Mouse (Mus musculus) thymus, adult 2 months (tissue): ENCODE measurements around the gene Stat3. TPM values are rescaled to one million over a fixed set of nuclear protein-coding genes. Genes with fewer than 3 reads are reported as not detected.
A peak's percentile ranks its signal among the peaks of the same experiment; 100 is the strongest.

Source experiments
- DNase-seq: peaks from one replicate; pipeline ENCODE4 v3.0.0; 2021
- H3K27ac ChIP-seq: fragments of 200-500 bp; 2 replicates; pipeline ENCODE4 v1.5.1; 2012; ENCODE audit warnings: low read length, control low read depth; ENCODE audit not compliant: control insufficient read depth, insufficient read depth
- H3K27me3 ChIP-seq: fragments of 200-500 bp; 2 replicates; pipeline ENCODE4 v1.6.1; 2012; ENCODE audit warnings: mild to moderate bottlenecking, low read length, moderate library complexity, mixed read lengths; ENCODE audit not compliant: control insufficient read depth, insufficient read depth
- H3K36me3 ChIP-seq: fragments of 200-500 bp; 2 replicates; pipeline ENCODE4 v1.6.1; 2012; ENCODE audit warnings: mild to moderate bottlenecking, low read length, moderate library complexity; ENCODE audit not compliant: control insufficient read depth, insufficient read depth
- H3K4me1 ChIP-seq: fragments of 200-500 bp; replicated peaks from 2 replicates; pipeline ENCODE4 v1.6.1; 2012; ENCODE audit warnings: low read length; ENCODE audit not compliant: control insufficient read depth, insufficient read depth
- H3K4me3 ChIP-seq: fragments of 200-500 bp; 2 replicates; pipeline ENCODE4 v1.5.1; 2012; ENCODE audit warnings: mild to moderate bottlenecking, low read length, control low read depth, moderate library complexity; ENCODE audit not compliant: control insufficient read depth, insufficient read depth
- CTCF ChIP-seq: fragments of 200-500 bp; IDR thresholded peaks from 2 replicates; pipeline ENCODE4 v1.5.1; 2012; ENCODE audit warnings: mild to moderate bottlenecking, control low read depth, low read length, moderate library complexity, borderline replicate concordance; ENCODE audit not compliant: control insufficient read depth, poor library complexity, insufficient read depth; ENCODE audit errors: extremely low read depth
- POLR2A ChIP-seq: fragments of 200-500 bp; IDR thresholded peaks from 2 replicates; pipeline ENCODE4 v1.6.1; 2012; ENCODE audit warnings: mild to moderate bottlenecking, low read length, control low read depth, moderate library complexity; ENCODE audit not compliant: control insufficient read depth, poor library complexity, insufficient read depth; ENCODE audit errors: extremely low read depth
- WGBS: fragments of 180-500 bp; shearing (Covaris S2); methylation state at CpG from one replicate; pipeline ENCODE4 v1.1.7; 2018; 5-methylcytosine and 5-hydroxymethylcytosine counted together
- polyA plus RNA-seq: library from polyadenylated mRNA; depleted of rRNA; stranded (reverse); fragments of >200 nt; gene quantifications from 2 replicates; pipeline ENCODE4 v1.2.3, GENCODE M21; 2012; rRNA removed

The Stat3 gene
- polyA plus RNA-seq: 140 and 147 TPM in 2 replicates

DNA sequence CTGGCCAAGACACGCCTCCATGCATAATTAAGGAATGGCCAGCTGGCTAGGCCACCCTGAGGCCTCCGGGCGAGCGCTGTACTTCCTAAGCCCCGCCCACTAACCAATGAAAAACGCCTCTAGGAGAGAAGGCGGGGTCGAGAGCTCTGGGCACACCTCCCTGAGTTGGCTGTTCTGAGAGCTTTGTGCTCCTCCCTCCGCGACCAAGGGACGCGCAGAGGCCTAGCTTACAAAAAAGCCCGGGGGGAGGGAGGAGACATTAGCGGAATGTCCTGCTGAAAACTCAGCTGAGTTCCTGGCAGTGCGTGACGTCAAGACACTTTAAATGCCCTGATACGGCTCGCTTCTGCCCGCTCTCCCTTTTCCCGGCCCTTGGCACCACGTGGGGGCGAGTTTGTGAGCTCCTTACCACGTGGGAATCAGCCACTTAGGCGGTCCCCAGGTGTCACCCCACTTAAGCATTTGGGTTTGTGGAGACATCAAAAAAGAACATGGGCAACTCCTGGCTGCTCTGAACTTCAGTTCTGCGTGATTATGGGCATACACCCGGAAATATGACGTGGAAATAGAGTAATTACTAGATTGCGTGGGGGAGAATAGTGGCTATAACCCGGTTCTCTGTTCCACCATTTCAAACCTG, at the start of gene Stat3:
TSS of gene Stat3 (minus strand) at position 29 of the 640 bp plus-strand sequence.
- peak; percentile 100 for DNase-seq
- H3K27ac ChIP-seq: peak within 1 kb of the TSS; percentile 51
- H3K4me3 ChIP-seq: peak within 1 kb of the TSS; percentile 78
- WGBS: under 1% methylated on average over 29 of the region's 29 CpGs
- H3K27me3 ChIP-seq: no peaks in the 10 kb centered on the region
- TF ChIP-seq POLR2A: 0 out of 2 replicates have a peak, but pooled peaks have one; percentile 55
- peak; percentile 57; the same call in 1 of the 2 replicates for TF ChIP-seq CTCF
- no peaks in the 10 kb centered on the region for H3K36me3 ChIP-seq
- peaks cover 22% of the 10 kb centered on the region for H3K4me1 ChIP-seq

DNA sequence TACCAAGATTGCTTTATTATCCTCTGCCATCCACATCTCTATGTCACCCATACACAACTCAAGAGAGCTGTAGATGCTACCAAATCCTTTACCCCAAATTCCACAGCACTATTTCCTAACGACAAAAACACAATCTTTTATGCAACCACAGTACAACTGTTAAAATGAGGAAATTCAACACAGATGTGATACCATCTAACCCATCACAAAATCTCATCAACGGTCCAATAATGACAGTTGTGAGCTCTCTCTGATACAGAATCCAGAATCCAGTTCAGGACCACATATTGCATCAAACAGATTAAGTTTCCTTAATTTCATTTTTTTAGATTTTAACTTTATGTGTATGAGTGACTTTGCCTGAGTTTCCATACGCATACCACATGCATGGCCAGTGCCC, 49.3 kb upstream of the Stat3 start:
- whole genome bisulfite sequencing: 36% methylated on average over 3 of the region's 3 CpGs
- DNase-seq: no peak
- TF ChIP-seq POLR2A (no peak), CTCF (no peak)

DNA sequence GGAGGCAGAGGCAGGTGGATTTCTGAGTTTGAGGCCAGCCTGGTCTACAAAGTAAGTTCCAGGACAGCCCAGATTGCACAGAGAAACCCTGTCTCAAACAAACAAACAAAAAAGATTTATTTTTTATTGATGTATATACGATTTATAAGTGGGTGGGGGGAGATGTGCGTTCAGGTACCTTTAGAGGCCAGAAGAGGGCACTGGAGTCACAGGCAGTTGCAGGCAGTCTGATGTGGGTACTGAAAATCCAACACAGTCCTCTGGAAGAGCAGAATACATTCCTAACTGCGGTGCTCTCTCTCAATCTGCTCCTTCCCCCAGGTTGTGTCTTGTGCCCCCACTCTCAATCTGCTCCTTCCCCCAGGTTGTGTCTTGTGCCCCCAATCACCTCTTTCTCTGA, 46.3 kb upstream of the Stat3 start:
- Histone ChIP-seq H3K27ac (no peak overlapping the region), H3K27me3 (no peaks in the 10 kb centered on the region), H3K36me3 (no peaks in the 10 kb centered on the region), H3K4me3 (no peak overlapping the region), H3K4me1 (peaks cover 4% of the 10 kb centered on the region)
- TF ChIP-seq CTCF (no peak), POLR2A (no peak)
- DNase-seq: peak; percentile 19
- 85% methylated on average over 3 of the region's 3 CpGs for WGBS

More for the DNA sequence above, 49.3 kb upstream of the Stat3 start:
- H3K36me3 ChIP-seq: no peaks in the 10 kb centered on the region
- H3K4me3 ChIP-seq: no peak overlapping the region
- no peak overlapping the region for H3K27ac ChIP-seq
- H3K4me1 ChIP-seq: no peaks in the 10 kb centered on the region; the same call in 1 of the 2 replicates
- H3K27me3 ChIP-seq: no peaks in the 10 kb centered on the region

DNA sequence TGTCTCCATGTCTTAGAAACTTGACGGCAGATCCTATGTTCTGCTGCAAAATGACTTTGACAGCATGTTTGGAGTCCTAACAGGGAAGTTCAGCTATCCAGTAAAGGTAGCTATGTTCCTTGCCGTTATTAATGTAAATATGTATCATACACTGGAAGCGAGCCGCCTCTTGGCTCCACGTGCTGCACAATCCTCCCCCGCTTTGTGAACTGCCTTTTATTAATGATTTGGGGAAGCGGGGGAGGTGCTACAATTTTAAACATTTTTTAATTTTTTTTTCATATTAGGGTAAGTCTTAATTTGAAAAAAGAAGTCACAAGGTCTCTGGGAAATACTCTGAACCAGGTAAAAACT, 44.4 kb upstream of the Stat3 start:
- 72% methylated on average over 7 of the region's 7 CpGs for WGBS
- H3K4me3 ChIP-seq: no peak overlapping the region

DNA sequence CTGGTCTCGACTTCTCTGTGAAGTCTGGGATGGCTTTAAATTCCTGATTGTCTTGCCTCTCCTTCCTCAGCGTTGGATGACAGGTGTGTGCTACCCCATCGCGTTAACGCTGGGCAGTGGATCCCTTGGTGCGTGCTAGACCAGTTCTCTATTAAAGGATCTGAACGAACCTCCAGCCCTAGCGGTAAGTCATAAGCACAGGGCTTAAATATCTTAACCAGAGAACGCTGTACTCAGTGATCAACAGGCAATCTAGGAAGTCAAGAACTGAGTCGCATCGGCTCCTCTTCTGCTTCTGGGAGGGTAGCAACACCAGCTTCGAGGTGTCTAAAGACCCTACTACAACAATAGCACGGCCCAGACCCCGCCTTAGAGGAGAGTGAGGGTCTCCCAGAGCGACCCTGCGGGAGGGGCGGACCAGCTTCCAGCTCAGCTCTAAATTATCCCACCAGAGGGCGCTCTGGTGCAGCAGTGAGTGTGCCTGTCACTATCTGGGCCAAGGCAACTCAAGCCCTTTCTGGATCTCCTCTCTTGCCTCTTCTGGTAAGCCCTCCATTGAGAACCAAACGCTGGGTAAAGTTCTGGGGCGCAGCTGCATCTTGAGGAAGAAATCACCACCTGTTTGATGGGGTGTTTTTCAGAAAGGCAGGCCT, 43.9 kb upstream of the Stat3 start:
- Histone ChIP-seq H3K27ac (no peak overlapping the region), H3K4me3 (no peak overlapping the region), H3K4me1 (peaks cover 4% of the 10 kb centered on the region), H3K27me3 (no peaks in the 10 kb centered on the region), H3K36me3 (no peaks in the 10 kb centered on the region)
- DNase-seq: peak; percentile 83
- WGBS: 3% methylated on average over 20 of the region's 20 CpGs
- TF ChIP-seq CTCF (peak; percentile 93), POLR2A (no peak)

More for the DNA sequence above, 44.4 kb upstream of the Stat3 start:
- no peaks in the 10 kb centered on the region for H3K36me3 ChIP-seq
- H3K27ac ChIP-seq: no peak overlapping the region
- no peaks in the 10 kb centered on the region for H3K27me3 ChIP-seq
- no peak for TF ChIP-seq CTCF
- no peak for TF ChIP-seq POLR2A
- DNase-seq: no peak
- peaks cover 4% of the 10 kb centered on the region for H3K4me1 ChIP-seq

DNA sequence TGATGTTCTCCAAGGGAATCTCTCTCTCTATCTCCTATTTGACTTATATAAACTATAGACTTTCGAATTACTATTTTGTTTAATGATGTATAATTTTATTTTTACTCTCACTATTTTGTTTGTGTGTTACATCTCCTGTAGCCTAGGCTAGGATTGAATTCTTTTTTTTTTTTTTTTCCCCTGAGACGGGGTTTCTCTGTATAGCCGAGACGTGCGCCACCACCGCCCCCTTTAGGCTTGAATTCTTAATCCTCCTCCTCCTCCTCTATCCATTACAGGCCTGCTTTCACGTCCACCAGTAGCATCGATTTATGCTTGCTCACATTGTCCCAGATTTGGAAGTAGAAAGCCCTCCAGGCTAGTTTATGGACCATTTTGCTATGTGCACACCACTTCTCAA, 42.7 kb upstream of the Stat3 start:
- H3K27ac ChIP-seq: no peak overlapping the region
- H3K27me3 ChIP-seq: no peaks in the 10 kb centered on the region
- H3K36me3 ChIP-seq: no peaks in the 10 kb centered on the region
- no peak for DNase-seq
- TF ChIP-seq POLR2A: no peak
- TF ChIP-seq CTCF: no peak
- H3K4me3 ChIP-seq: no peak overlapping the region
- peaks cover 4% of the 10 kb centered on the region for H3K4me1 ChIP-seq
- WGBS: 76% methylated on average over 8 of the region's 8 CpGs
